Mouse (Mus musculus) right cerebral cortex, adult 2 months (tissue): ENCODE data around the gene Jpt2.

Experiments used
- DNase-seq, 2 experiments: peaks; one replicate each; pipeline ENCODE4 v3.0.0; 2021 to 2022; ENCODE audit warnings: low spot score in 2 of 2

The Jpt2 gene

DNA sequence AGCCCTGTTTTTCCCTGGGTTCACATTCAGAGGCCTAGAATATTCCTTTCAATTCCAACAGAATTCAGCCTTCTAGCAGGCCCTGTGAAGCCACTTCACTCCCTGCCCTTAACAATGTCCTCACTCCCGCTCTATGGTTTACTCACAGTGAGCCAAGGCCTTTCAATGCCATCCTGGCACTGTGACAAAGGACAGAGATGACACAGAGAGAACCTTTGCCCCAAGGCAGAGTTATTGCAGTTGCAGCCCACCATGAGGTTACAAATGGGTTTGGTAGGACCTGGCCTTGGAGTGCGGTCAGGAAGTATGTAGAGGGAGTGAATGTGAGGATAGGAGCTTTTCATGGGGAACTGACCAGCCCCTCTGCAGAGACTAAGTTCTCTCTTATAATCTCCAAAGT is 52.9 kb downstream of the Jpt2 start:
- DNase-seq = no peak

DNA sequence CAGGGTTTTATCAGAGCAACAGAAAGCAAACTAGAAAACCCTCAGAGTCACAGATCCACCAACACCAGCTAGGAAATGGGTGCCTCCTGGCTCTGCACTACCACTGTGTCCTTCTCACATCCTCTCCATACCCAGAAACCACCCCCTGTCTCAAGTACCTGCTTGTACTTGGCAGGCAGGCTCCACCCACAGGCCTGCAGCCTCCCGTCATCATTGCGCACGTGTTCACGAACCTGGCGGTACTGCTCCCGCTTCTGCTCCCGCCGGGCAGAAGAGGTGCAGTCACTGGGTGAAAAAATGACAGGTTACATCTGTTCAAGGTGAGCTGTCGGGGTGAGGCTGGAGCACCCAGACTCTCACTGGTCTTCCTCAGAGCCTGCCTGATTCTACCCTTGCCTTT is 56.7 kb downstream of the Jpt2 start:
- no peak for DNase-seq

DNA sequence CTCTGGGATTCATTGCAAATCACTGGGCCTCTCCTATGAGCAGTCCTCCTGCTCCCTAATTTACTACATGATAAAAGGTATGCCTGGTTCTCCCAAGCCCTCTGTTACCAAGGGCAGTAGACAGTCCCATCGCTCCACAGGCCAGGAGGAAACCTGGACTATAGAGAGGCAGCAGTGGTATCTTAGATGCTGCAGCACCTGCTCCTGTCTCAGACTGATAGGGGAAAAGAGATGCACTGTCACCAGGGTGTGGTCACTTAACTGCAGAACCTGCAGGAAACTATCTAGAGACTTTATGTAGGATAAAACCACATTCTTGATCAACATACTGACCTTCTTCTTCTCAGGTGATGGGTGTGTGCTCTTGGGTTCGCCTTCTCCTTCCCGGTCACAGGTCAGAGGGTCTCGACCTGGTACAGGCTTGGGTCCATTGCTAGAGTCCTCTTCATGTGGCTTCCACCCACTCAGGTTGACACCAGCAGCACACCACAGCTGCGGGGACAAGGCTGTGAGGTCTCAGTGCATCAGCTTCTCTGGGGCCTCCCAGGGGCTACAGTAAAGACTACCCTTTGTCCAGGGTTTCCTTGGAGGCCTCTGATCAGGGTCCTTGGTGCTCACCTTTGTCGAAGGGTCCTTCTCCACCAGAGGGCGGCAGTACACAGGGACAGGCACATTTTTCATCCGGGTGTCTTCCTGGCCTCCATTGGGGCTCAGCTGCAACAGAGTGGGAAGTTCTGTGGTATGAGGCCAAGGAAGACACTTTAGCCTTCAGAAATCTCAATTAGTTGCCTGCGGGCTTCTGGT is 57.6 kb downstream of the Jpt2 start:
- DNase-seq = no peak

DNA sequence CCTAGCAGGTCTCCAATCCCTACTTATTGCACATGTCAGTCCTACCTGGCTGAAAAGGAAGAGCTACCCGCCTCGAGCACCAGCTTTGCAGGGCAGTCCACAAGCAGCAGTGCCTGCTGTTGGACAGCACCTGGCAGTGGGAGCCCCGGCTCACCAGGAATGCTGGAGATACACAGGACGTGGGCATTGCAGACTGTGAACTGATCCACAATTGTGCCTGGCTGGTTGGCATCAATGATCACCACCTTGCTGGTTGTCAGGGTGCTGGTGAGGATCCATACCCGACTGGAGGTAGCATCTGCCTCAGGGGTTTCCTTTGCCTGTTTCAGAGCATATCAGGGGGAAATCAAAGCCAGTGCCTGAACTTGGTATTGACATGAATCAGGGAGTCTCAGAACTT is 58.4 kb downstream of the Jpt2 start:
- DNase-seq = no peak

DNA sequence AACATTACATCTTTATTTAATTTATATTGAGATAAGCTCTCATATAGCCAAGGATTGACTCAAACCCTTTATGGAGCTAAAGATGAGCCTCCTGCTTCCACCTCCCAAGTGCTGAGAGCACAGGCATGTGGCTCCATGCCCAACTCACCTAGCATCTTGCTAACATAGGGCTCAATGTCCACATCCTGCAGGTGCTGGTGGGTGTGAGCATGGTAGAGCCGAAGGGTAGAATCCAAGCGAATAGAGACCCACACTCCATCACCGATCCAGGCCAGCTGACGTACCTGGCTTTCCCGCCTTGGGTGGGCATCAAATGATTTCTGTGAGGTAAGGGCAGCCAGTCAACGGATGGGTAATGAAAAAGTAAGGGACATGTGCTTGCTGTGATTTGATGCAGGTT is 60.5 kb downstream of the Jpt2 start:
- DNase-seq = no peak

DNA sequence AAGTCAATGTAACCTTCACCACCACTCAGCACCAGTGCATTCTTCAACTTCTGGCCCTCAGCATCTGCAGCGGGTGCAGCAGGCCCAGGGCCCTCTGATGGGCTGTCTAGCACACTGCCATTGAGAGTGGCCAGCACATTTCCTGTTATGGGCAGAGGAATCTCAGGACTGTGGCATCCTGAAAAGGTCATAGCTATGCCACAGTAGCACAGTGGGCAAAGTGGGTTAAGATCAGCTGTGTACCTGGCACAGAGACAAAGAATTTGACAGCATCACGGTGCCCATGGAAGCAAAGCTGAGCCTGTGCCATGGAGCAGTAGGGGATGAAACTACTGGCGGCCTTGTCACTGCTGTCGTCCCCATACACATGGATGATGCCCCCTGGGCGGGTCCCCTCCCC is 61.3 kb downstream of the Jpt2 start:
- DNase-seq = no peak

DNA sequence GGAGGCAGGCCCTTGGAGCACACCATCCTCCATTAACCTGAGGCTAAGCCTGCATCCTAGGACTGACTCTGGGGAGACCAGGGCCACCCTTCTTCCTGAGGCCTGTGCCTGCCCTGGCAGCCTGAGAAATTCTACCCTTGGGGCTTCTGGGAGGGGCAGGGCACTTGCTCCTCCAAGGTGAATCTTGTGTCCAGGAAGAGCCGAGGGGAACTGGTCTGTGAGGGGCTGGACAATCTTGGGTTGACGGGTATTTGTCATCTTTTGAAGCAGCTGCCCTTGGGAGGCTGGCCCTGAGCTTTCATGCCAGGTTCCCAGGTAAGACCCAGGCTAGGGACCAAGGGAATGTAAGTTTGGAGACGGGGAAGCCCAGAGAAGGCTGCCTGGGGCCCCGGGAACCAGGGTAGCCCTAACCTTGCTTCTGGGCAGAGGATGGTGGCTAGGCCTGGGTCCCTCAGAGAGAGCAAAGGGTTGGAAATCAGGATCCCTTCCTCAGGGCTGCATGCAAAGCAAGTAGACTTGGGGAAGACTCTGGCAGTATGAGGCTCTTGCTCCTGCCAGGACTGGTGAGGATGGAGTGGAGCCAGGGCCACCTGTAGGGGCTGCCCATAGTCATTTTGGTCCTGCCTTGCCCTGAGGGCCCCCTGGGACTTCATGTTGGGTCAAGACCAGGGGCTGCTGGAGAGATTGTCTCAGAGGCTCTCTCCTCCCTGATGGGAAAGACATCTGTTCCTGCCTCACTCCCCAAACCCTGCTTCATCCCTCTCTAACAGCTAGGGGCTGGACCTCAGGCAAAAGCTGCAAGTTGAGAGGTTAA is 62.2 kb downstream of the Jpt2 start:
- DNase-seq = no peak

DNA sequence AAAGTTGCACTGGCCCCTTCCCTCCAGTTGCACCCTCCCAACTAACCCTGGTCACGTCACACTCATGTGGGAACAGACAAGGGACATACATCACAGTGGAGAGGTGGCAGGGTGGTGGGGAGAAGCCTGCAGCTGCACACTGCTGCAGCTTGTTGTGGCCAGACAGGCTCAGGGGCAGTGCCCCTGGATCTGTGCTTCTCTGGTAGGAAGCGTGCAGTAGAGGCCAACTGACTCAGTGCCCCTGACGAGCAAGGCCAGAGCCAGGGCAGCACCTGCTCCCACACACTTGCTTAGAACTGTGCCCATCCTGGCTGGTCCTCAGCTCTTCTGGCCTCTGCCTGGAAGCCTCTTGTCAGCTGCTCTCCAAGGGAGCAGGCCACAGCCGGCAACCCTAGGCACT is 62.9 kb downstream of the Jpt2 start:
- no peak for DNase-seq

DNA sequence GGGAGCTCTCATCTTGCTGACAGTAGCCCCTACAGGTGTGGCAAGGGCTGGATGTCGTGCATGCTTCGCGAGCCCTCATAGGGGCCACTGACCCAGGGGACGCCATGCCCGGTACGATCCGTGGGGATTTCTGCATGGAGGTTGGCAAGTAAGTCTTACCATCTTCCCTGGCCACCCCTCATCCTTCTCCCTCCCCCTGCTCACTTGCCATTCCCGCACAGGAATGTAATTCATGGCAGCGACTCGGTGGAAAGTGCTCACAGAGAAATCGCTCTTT is 63.6 kb downstream of the Jpt2 start:
- no peak for DNase-seq

DNA sequence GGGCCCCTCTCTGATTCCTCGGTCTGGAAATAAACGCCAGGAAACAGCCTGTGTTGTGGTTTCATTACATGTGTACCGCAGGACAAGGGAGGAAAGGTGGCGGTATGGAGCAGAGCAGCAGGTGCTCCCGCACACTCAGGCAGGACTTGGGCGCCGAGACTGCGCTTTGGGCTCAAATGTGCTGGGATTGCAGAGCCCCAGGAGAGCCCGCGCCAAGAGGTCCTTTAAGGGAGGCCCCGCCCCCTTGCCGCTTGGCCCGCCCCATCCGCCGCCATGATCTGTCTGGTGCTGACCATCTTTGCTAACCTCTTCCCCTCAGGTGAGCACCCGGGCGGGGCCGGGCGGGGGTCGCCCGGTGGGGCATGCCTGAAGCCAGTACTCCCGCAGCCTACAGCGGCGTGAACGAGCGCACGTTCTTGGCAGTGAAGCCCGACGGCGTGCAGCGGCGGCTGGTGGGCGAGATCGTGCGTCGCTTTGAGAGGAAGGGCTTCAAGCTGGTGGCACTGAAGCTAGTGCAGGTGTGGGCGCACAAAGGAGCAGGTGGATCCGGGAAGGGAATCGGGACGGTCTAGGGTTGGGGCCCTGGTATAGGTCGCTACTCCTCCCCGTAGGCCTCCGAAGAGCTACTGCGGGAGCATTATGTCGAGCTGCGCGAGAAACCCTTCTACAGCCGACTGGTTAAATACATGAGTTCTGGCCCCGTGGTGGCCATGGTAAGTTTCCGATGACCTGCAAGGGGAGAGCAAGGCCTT is 64.1 kb downstream of the Jpt2 start, which contains the start of gene Nme3:
Gene Nme3 (plus strand): TSS at position 260 of the 752 bp plus-strand sequence.
- DNase-seq = peak; percentile 70 to 77

DNA sequence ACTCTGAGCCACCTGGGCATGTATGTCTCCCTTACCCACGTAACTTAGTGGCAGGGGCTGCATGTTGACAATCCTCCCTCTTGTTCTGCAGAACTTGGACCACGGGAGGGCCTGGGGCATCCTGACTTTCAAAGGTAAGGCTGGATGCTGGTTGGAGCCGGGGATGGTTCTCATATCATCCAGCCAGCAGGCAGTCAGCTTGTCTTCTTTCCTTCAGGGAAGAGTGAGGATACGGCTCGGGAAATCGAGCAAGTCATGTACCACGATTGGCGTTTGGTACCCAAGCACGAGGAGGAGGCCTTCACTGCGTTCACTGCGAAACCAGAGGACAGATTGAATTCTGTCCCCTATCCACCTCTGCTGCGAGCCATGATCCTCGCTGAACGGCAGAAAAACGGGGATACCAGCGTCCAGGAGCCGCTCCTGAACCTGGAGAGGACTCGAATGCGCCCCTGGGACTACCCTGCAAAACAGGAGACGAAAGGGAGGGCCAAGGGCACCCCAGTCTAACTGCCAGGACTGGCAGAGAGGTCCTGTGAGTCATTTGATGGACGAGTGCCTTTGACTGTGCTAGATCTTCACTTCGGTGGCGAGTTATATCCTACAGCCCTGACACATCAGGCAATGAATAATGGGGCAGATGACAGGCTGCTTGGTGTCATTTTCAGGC is 64.8 kb downstream of the Jpt2 start:
- DNase-seq = no peak

DNA sequence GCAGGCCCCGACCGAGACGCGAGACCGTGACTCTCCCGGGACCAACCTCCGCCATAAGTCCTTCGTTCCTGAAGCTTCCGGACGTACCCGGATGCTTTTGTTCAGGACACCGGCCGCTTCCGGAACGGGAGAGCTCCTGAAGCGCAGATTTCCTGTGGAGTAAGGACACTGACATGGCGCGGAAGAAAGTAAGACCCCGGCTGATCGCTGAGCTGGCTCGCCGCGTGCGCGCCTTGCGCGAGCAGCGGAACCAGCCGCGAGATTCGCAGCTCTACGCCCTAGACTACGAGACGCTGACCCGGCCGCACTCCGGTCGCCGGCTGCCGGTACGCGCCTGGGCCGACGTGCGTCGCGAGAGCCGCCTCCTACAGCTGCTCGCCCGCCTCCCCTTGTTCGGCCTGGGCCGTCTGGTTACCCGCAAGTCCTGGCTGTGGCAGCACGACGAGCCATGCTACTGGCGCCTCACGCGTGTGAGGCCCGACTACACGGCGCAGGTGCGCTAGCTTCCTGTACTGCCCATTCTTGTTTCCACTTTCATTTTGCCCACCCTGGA is 65.4 kb downstream of the Jpt2 start, which contains the start of the genes Eme2 and Mrps34:
Gene Eme2 (minus strand): TSS at position 93 of the 553 bp plus-strand sequence.
Gene Mrps34 (plus strand): TSS at position 122 of the 553 bp plus-strand sequence.
- peak; percentile 85 to 90 for DNase-seq

DNA sequence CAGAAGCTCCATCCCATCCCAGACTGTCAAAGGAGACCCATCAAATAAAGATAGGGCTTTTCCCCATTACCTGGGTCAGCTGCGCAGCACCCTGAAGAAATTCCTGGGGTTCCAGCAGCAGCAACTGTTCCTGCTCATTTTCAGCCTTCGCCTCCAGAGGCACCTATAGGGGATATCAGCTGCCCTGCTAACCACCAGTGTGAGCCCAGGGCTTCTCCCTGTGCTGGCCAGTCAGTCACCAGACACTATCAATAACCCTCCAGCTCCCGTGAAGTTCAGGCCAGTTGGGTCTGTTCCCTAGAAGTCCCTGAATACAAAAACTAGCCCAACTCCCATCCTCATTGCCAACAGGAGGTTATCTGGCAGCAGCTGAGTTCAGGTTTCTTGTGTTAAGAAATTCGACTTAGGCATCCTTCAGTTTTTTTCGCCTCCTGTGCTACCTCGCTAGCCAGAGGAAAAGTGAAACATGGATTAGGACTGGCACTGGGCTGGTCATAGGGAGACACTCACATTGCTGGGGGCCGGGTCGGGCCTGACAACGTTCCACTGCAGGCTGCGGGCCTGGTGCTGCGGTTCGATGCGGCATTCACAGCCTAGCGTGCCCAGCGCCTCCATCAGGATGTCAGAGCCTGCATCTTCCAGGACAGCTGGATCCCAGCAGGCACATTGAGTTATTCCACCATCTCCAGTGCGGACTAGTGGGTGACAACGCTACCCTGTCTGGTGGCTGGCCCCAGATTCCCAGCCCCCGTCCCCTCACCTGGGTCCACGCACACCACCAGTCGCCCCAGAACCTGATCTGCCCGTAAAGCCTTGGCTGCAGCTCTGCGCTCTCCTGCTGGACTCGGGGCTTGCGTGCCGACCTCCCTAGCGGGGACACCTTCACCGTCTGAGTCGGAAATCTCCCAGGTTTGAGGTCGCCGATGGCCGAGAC is 66.2 kb downstream of the Jpt2 start:
- no peak for DNase-seq

DNA sequence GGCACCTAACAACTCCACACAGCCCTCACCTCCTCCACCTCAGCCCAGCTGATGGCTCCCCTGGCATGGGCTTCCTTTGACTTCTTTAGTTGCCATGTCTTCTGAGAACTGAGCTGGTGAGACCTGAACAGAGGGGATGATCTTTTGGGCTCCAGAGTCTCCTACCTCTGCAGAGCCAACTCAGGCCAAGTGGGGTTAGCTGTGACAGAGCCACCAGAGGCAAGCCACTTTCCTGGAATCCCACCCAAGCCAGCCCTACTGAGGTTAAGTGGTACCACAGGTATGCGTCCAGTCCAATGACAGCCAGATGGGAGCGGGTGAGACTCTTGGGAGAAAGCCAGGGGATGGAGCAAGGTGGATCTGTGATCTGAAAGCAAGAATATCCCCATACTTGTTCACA is 67.2 kb downstream of the Jpt2 start:
- DNase-seq = no peak

DNA sequence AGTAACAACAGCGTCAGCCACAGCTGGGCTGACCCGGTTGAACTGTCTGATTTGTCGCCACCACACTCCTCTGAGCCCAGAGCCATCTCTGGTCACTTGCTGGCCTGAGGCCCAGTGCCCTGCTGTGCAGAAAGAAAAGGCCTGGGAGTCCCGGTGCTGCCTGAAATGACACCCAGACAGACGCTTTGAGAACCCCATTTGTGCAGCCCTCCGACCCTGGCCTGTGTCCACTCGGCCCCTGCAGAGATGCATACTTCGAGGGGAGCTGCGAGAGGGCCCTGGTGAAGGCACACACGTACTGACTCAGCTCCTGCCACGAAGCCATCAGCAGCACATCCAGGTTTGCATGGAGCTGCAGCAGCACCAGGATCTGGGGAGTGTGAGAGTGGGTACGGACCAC is 67.7 kb downstream of the Jpt2 start:
- no peak for DNase-seq

DNA sequence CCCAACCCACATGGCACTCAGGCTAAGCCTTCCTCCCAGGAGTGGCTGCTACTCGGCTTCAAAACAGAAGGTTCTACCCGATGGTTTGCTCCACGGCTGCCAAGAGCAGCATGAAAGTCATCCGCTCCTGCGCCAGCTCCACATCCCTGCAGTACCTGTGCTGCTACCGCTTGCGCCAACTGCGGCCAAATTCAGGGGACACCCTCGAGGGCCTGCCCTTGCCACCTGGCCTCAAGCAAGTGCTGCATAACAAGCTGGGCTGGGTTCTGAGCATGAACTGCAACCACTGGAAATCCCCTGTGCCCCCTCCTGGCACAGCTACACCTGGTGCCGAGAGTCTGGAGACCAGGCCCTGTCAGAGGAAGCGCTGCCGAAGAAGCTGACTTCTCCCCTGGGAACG is 69.2 kb downstream of the Jpt2 start:
- DNase-seq = no peak

DNA sequence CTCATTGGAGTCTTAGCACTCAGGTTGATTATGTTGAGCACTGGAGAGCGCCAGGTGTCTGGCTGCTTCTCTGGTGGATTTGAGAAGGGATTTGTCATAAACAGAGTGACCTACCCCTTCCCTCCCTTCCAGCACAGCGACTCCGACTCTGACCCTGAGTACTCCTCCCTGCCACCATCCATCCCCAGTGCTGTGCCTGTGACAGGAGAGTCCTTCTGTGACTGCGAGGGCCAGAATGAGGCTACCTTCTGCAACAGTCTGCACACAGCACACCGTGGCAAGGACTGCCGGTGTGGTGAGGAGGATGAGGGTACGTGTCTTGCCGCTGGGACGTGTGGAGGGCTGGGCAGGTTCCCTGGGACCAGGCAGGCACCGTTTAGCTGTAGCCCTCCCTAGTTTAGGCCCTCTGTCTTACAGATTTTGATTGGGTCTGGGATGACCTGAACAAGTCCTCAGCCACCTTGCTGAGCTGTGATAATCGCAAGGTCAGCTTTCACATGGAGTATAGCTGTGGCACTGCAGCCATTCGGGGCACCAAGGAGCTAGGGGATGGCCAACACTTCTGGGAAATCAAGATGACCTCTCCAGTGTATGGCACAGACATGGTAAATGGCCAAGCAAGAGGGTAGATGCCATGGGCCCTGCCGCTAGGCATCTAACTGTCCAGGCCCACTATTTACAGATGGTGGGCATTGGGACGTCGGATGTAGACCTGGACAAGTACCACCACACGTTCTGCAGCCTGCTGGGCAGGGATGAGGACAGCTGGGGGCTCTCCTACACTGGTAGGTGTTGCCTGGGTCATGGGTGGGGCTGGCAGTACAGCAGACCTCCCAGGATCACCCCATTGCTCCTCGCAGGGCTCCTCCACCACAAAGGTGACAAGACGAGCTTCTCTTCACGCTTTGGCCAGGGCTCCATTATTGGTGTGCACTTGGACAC is 70.1 kb downstream of the Jpt2 start:
- no peak for DNase-seq

DNA sequence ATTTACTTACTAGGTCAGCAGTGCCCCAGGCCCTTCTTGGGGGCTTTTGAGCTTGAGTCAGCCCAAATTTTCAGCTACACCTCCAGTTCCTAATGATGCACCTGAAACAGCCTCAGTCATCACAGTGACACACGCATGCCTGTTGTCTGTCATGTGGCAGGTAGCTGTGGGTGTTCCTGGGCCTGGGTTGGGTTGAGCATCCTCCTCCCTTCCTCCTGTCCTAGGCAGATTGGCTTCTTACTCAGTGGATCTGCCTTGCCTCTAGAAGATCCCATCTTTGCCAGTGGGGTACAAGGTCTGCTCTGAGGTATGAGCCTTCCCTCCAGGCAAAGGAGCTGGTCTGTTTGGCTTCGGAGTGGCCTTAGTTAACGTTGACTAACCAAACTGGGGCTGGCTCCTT is 71.6 kb downstream of the Jpt2 start:
- DNase-seq = no peak
